Mouse (Mus musculus): ENCODE measurements around the gene Ripor2. TPM values are rescaled to one million over a fixed set of nuclear protein-coding genes. Genes with fewer than 3 reads are reported as not detected.

Gene Ripor2
- total and polyA plus RNA-seq, 3 experiments = 8.6 to 10.9 (median 9.3) TPM

- no peak overlapping the region for H3K9ac ChIP-seq (ENCODE audit: insufficient read depth, low read depth)
- in situ Hi-C loops (cut with MboI; ENCODE audit: low pct_ligation_motif_present, low pct_unique_long_range_greater_than_20kb, low sequenced_read_pairs) = no loop called here
These were observed 22.1 kb downstream of the Ripor2 start for GRCm38 (mm10) chr13:24604096-24604495.

GRCm38 (mm10) chr13:24604761-24605591 is 23.0 kb downstream of the Ripor2 start:
- Histone ChIP-seq H3K79me2 (replicated peaks; ENCODE audit: control insufficient read depth, extremely low read depth, insufficient read depth, poor library complexity, severe bottlenecking) (no peaks in the 10 kb centered on the region; the same call in 1 of the 2 replicates), H3K27ac (ENCODE audit: insufficient read depth, low read depth) (no peak overlapping the region), H3K9me3 (replicated peaks; ENCODE audit: low read length) (no peaks in the 10 kb centered on the region), H3K27me3 (replicated peaks) (no peaks in the 10 kb centered on the region), H3K4me2 (ENCODE audit: insufficient read depth, low read depth, poor library complexity, severe bottlenecking) (peak overlapping the region; percentile 33), H3K36me3 (replicated peaks in 1 of 2; ENCODE audit: control insufficient read depth in 1 of 2, insufficient read depth in 1 of 2, low read length in 1 of 2) (peaks cover 0 to 49% of the 10 kb centered on the region in 2 experiments), H3K4me3 (replicated peaks in 1 of 3; ENCODE audit: low read depth in 2 of 3, low read length in 2 of 3, poor library complexity in 1 of 3) (no peak overlapping the region), H3K9ac (ENCODE audit: insufficient read depth, low read depth) (no peak overlapping the region; the same call in 1 of the 2 replicates), H3K4me1 (ENCODE audit: control insufficient read depth in 1 of 2, insufficient read depth in 2 of 2) (peaks cover 4 to 34% of the 10 kb centered on the region in 2 experiments)
- no peak for TF ChIP-seq JUN (IDR thresholded peaks at IDR 0.05; ENCODE audit: insufficient read depth, low read depth, low read length)
- no peak for TF ChIP-seq PAX5 (IDR thresholded peaks at IDR 0.05; ENCODE audit: low read length)
- TF ChIP-seq MYC (IDR thresholded peaks at IDR 0.05; ENCODE audit: low read depth, low read length) = no peak
- TF ChIP-seq RCOR1 (conservative IDR thresholded peaks at IDR 0.05; ENCODE audit: low read depth, low read length) = no peak
- TF ChIP-seq MXI1 (IDR thresholded peaks at IDR 0.05; ENCODE audit: low read depth, low read length) = no peak
- TF ChIP-seq BHLHE40 (IDR thresholded peaks at IDR 0.05; ENCODE audit: low read depth, low read length) = no peak
- no peak for TF ChIP-seq TCF12 (IDR thresholded peaks at IDR 0.05; ENCODE audit: low read depth, low read length)
- TF ChIP-seq UBTF (IDR thresholded peaks at IDR 0.05; ENCODE audit: low read depth, low read length) = no peak
- no peak for TF ChIP-seq CHD2 (IDR thresholded peaks at IDR 0.05; ENCODE audit: low read length)
- TF ChIP-seq IRF4 (IDR thresholded peaks at IDR 0.05; ENCODE audit: low read depth, low read length) = no peak
- no peak for TF ChIP-seq SMC3 (IDR thresholded peaks at IDR 0.05; ENCODE audit: low read depth, low read length)
- no peak for TF ChIP-seq ZKSCAN1 (IDR thresholded peaks at IDR 0.05; ENCODE audit: borderline replicate concordance, low read depth, low read length)
- TF ChIP-seq HCFC1 (IDR thresholded peaks at IDR 0.05; ENCODE audit: low read depth, low read length) = no peak
- no peak for TF ChIP-seq SIN3A (IDR thresholded peaks at IDR 0.05; ENCODE audit: low read length)
- TF ChIP-seq JUND (conservative IDR thresholded peaks at IDR 0.05; ENCODE audit: low read depth, low read length) = no peak
- no peak for TF ChIP-seq ETS1 (conservative IDR thresholded peaks at IDR 0.05; ENCODE audit: low read depth, low read length)
- TF ChIP-seq POLR2A (IDR thresholded peaks at IDR 0.05; ENCODE audit: low read depth, low read length) = no peak
- TF ChIP-seq ZMIZ1 (IDR thresholded peaks at IDR 0.05; ENCODE audit: low read depth, low read length) = no peak
- in situ Hi-C loops (cut with MboI; ENCODE audit: low pct_ligation_motif_present, low pct_unique_long_range_greater_than_20kb, low sequenced_read_pairs) (no loop called here), dilution Hi-C loops (cut with MboI; ENCODE audit: extremely low pct_ligation_motif_present, extremely low pct_unique_long_range_greater_than_20kb, low sequenced_read_pairs) (no loop called here)
- no peak for DNase-seq (ENCODE audit: extremely low read depth)

More at GRCm38 (mm10) chr13:24604096-24604495, 22.1 kb downstream of the Ripor2 start:
- no peaks in the 10 kb centered on the region for H3K27me3 ChIP-seq (replicated peaks)
- no peaks in the 10 kb centered on the region for H3K9me3 ChIP-seq (replicated peaks; ENCODE audit: low read length)
- TF ChIP-seq NELFE (IDR thresholded peaks at IDR 0.05; ENCODE audit: low read depth, low read length) = no peak
- no peak for TF ChIP-seq ELF1 (IDR thresholded peaks at IDR 0.05; ENCODE audit: low read depth, low read length)
- no peak for TF ChIP-seq JUND (conservative IDR thresholded peaks at IDR 0.05; ENCODE audit: low read depth, low read length)
- TF ChIP-seq ZC3H11A (IDR thresholded peaks at IDR 0.05; ENCODE audit: low read depth, low read length) = no peak
- TF ChIP-seq USF1 (IDR thresholded peaks at IDR 0.05; ENCODE audit: low read depth, low read length) = no peak
- TF ChIP-seq JUN (IDR thresholded peaks at IDR 0.05; ENCODE audit: insufficient read depth, low read depth, low read length) = no peak
- H3K36me3 ChIP-seq (replicated peaks in 1 of 2; ENCODE audit: control insufficient read depth in 1 of 2, insufficient read depth in 1 of 2, low read length in 1 of 2) = peaks cover 0 to 43% of the 10 kb centered on the region in 2 experiments
- H3K4me2 ChIP-seq (ENCODE audit: insufficient read depth, low read depth, poor library complexity, severe bottlenecking) = no peak overlapping the region
- peaks cover 3 to 34% of the 10 kb centered on the region in 2 experiments; a peak in 2 of 4 replicates for H3K4me1 ChIP-seq (ENCODE audit: control insufficient read depth in 1 of 2, insufficient read depth in 2 of 2)
- H3K79me2 ChIP-seq (replicated peaks; ENCODE audit: control insufficient read depth, extremely low read depth, insufficient read depth, poor library complexity, severe bottlenecking) = no peaks in the 10 kb centered on the region; the same call in 1 of the 2 replicates
- dilution Hi-C loops (cut with MboI; ENCODE audit: extremely low pct_ligation_motif_present, extremely low pct_unique_long_range_greater_than_20kb, low sequenced_read_pairs) = no loop called here
- no peak overlapping the region for H3K4me3 ChIP-seq (replicated peaks in 1 of 3; ENCODE audit: low read depth in 2 of 3, low read length in 2 of 3, poor library complexity in 1 of 3)
- no peak overlapping the region for H3K27ac ChIP-seq (ENCODE audit: insufficient read depth, low read depth)
- DNase-seq (ENCODE audit: extremely low read depth) = no peak
